Mouse (Mus musculus) midbrain, embryonic 12.5 days (tissue): Measurements from ENCODE around the gene Bach2. TPM values are rescaled to one million over a fixed set of nuclear protein-coding genes. Genes with fewer than 3 reads are reported as not detected.

Experiments used
- ATAC-seq: fragments of 200-750 bp; cut with Nextera tagmentation; 2 replicates; pipeline ENCODE4 v1.8.0; 2017; ENCODE audit warnings: low read depth, moderate TSS enrichment, moderate library complexity; ENCODE audit not compliant: low FRiP score
- H3K27ac ChIP-seq: fragments of 300-500 bp; sonication (generic); replicated peaks from 2 replicates; pipeline ENCODE4 v1.5.1; 2016; ENCODE audit warnings: mild to moderate bottlenecking
- H3K27me3 ChIP-seq: fragments of 300-500 bp; sonication (generic); 2 replicates; pipeline ENCODE4 v1.6.1; 2016; ENCODE audit warnings: mild to moderate bottlenecking
- H3K36me3 ChIP-seq: fragments of 300-500 bp; sonication (generic); 2 replicates; pipeline ENCODE4 v1.6.1; 2016
- H3K4me1 ChIP-seq: fragments of 300-500 bp; sonication (generic); 2 replicates; pipeline ENCODE4 v1.6.1; 2016
- H3K4me2 ChIP-seq: fragments of 300-500 bp; sonication (generic); replicated peaks from 2 replicates; pipeline ENCODE4 v1.6.1; 2016; ENCODE audit warnings: mild to moderate bottlenecking, moderate library complexity
- H3K4me3 ChIP-seq: fragments of 300-500 bp; sonication (generic); 2 replicates; pipeline ENCODE4 v1.5.1; 2016; ENCODE audit warnings: mild to moderate bottlenecking
- H3K9ac ChIP-seq: fragments of 300-500 bp; sonication (generic); replicated peaks from 2 replicates; pipeline ENCODE4 v1.6.1; 2016; ENCODE audit warnings: mild to moderate bottlenecking, moderate library complexity
- H3K9me3 ChIP-seq: fragments of 300-500 bp; sonication (generic); 2 replicates; pipeline ENCODE4 v1.6.1; 2016; ENCODE audit warnings: mild to moderate bottlenecking
- WGBS: fragments of 180-500 bp; shearing (Covaris S2); methylation state at CpG from one replicate; pipeline ENCODE4 v1.1.7; 2016; 5-methylcytosine and 5-hydroxymethylcytosine counted together
- polyA plus RNA-seq: library from polyadenylated mRNA; unstranded; fragments of >200 nt; fragmentation: Nextera tagmentation; extraction: Ambion mirVana; gene quantifications from 2 replicates; pipeline ENCODE4 v1.2.1, GENCODE M21; 2016

Bach2 gene
- polyA plus RNA-seq, 1 experiment from 2014 or later, result 17.8 TPM

DNA sequence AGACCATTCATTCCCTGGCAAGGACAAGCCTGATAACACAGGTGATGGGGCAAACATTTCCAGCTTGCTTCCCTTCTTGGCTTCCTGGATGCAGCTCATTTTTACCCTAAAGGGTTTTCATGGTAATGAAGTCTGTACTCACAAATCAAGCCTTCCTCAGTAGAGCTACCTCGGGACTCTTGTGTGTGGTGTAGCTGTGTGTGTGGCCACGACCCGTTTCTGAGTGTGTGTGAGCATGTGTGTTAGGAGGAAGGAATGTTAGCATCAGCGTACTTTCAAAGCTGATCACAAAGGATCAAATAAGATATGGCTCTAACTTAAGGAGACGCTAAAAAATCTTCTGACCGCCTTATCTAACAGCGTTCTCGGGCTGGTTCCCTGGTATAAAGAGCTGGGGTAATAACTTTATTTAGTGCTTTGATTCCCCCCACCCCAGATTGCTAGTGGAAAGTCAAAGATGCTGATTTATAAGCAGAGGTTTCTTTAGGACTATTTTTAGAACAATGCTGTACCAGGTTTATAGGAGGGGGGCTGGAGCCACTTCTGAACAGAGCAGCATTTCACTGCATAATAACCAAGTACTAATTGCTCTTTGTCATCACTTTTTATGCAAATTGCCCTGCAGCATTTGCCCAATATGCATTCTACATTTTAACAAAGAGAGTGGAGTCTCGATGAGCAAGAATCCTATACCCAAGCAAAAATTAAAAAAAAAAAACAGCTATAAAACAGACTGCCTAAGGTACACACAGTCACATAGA lies 28.0 kb upstream of the Bach2 start:
- 85% methylated on average over 9 of the region's 9 CpGs for WGBS
- Histone ChIP-seq H3K27me3 (no peaks in the 10 kb centered on the region), H3K4me2 (no peak overlapping the region), H3K4me1 (peaks cover 5% of the 10 kb centered on the region; the same call in 1 of the 2 replicates), H3K9me3 (no peaks in the 10 kb centered on the region), H3K4me3 (no peak overlapping the region), H3K27ac (no peak overlapping the region), H3K36me3 (no peaks in the 10 kb centered on the region), H3K9ac (no peak overlapping the region)
- no peak for ATAC-seq

DNA sequence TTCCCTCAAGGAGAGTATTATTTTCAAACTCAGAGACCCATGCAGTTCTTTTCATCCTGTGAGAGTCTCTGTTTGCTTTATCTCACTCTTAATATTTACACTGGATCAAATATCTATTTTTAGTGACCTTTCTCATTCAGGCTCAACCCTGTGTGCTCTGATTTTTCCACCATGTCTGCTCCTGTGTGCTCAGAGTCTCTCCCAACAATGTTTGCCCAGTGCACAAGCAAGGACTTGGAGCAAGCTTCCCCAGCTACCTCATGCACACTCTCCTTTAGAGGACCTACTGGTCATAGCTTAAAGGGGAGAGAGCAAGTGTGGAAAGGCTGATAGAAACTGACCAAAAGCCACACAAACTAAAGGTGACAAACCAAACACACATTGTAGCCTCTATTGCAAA lies 26.0 kb upstream of the Bach2 start:
- H3K36me3 ChIP-seq, result no peaks in the 10 kb centered on the region
- H3K4me2 ChIP-seq, result no peak overlapping the region
- no peak overlapping the region for H3K4me3 ChIP-seq
- ATAC-seq, result no peak
- no peaks in the 10 kb centered on the region for H3K9me3 ChIP-seq
- peaks cover 5% of the 10 kb centered on the region; the same call in 1 of the 2 replicates for H3K4me1 ChIP-seq
- no peak overlapping the region for H3K27ac ChIP-seq
- no peaks in the 10 kb centered on the region; the same call in 1 of the 2 replicates for H3K27me3 ChIP-seq
- H3K9ac ChIP-seq, result no peak overlapping the region

DNA sequence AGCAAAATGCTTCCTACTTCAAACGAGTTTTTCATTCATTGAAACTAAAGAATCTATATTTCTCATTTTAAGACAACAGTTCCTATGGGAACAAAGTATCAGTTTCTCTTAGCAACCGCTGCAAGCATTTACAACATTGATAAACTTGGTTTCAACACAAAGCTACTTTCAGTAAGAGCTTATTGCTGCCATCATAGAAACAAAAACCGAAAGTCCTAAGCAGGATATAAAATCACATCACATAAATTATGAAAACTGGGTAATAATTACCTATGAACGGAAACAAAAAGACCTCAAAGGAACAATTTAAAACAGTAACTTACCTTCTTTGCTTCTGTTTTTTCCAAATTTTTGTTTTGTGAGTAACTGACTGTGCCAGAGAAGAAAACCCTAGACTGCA lies 22.1 kb upstream of the Bach2 start:
- no peak overlapping the region for H3K4me3 ChIP-seq
- H3K4me2 ChIP-seq, result no peak overlapping the region
- 92% methylated on average over 4 of the region's 4 CpGs for WGBS
- H3K9me3 ChIP-seq, result no peaks in the 10 kb centered on the region
- ATAC-seq, result no peak
- H3K27me3 ChIP-seq, result no peaks in the 10 kb centered on the region; the same call in 1 of the 2 replicates
- no peak overlapping the region for H3K27ac ChIP-seq
- no peak overlapping the region for H3K9ac ChIP-seq
- no peaks in the 10 kb centered on the region for H3K36me3 ChIP-seq
- peaks cover 8% of the 10 kb centered on the region; the same call in 1 of the 2 replicates for H3K4me1 ChIP-seq

DNA sequence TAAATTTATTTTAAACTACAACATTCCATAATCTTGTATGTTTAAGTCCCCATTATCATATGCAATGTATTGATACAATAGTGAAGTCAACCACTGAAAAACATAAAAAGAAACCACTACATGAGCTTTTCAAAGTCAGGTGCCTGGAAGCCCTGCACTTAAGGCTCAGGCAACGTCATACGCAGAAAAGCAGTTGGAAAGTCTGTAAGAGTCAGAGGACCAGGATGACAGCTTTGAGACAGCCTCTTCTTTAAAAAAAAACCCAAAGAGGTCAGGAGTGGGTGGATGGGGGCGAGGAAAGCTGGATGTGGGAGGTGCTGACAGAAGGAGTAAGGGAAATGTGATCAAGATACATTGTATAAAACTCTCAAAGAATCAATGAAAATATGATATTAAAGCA lies 21.6 kb upstream of the Bach2 start:
- Histone ChIP-seq H3K4me3 (no peak overlapping the region), H3K4me2 (no peak overlapping the region), H3K27me3 (peaks cover 3% of the 10 kb centered on the region), H3K9ac (no peak overlapping the region), H3K27ac (no peak overlapping the region), H3K9me3 (no peaks in the 10 kb centered on the region), H3K4me1 (peaks cover 8% of the 10 kb centered on the region; the same call in 1 of the 2 replicates), H3K36me3 (no peaks in the 10 kb centered on the region)
- 80% methylated on average over 3 of the region's 3 CpGs for WGBS
- ATAC-seq, result no peak

DNA sequence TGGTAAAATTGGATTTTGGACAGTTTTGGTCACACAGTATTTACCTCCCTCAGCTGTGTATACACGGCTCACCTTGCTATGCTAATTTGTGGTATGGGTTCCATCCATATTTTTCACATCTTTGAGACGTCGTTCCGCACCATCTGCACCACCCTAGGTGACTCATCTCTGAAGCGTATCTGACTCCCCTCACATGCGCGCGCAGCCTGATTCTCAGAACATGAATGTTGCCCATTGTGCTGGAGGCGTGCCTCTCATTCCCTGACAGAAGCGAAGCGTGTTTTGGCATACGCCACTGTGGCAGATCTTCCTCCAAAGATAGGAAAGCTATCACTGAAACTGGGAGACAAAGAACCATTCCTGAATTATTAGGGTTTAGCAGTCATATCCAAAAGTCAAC lies 21.0 kb upstream of the Bach2 start:
- ATAC-seq, result no peak
- 95% methylated on average over 12 of the region's 12 CpGs for WGBS
- no peaks in the 10 kb centered on the region for H3K9me3 ChIP-seq

DNA sequence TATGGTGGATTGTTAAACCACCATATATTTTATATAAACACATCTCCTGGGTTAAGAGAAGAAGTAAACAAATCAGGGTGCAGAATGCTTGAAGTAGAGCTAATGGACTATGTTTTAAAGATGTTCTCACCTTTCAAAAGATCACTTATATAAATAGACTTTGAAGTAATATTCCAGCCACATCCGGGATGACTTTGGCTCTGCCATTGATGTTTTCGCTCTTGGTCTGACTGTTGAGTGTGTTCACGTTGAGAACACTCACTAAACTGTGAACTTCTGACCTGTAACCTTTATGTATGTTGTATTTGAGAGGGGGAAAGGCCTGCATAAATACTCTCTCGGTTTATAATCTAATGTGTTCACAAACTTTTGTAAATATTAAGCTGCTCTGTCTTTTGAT lies 20.2 kb upstream of the Bach2 start:
- peaks cover 16% of the 10 kb centered on the region for H3K27me3 ChIP-seq
- H3K9ac ChIP-seq, result no peak overlapping the region
- H3K27ac ChIP-seq, result no peak overlapping the region
- H3K4me1 ChIP-seq, result peaks cover 8% of the 10 kb centered on the region; the same call in 1 of the 2 replicates
- 78% methylated on average over 4 of the region's 4 CpGs for WGBS
- ATAC-seq, result no peak
- no peak overlapping the region for H3K4me2 ChIP-seq
- H3K9me3 ChIP-seq, result no peaks in the 10 kb centered on the region
- no peaks in the 10 kb centered on the region for H3K36me3 ChIP-seq
- H3K4me3 ChIP-seq, result no peak overlapping the region

More for the DNA sequence above, 21.0 kb upstream of the Bach2 start:
- Histone ChIP-seq H3K9ac (no peak overlapping the region), H3K36me3 (no peaks in the 10 kb centered on the region), H3K27me3 (peaks cover 8% of the 10 kb centered on the region), H3K4me1 (peaks cover 8% of the 10 kb centered on the region; the same call in 1 of the 2 replicates), H3K4me3 (no peak overlapping the region), H3K4me2 (no peak overlapping the region), H3K27ac (no peak overlapping the region)

DNA sequence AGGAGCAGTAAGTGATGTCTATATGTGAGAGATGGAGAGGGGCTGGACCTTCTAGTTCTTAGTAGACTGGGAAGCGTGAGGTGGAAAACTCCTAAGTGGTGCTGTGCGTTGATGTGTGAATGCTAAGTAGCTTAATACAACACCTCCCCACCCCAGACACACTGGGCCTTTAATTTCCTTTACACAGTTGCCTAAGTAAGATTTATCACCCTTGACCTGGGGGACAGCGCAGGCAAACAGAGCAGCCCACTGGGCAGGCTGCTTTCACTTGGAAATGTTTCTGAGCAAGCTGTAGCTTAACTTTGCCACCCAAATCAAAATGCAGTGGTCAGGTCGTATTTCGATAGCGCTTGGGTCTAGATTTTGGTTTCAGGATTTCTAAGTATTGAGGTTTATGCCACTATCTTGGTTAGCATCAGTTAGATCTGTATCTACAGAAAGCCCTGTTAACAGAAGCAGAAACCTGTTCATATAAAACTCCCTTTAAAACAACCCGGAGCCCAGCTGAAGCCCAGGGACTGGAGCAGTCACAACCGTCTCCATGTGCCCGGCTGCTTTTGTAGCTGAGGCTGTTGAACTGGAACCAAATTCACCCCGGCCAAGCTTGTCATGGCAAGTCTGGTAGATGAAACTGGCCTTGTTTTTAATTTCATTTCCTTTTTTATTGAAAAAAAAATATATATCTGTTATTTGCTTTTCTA lies 19.0 kb upstream of the Bach2 start:
- Histone ChIP-seq H3K4me2 (no peak overlapping the region), H3K9ac (no peak overlapping the region), H3K4me1 (peaks cover 8% of the 10 kb centered on the region; the same call in 1 of the 2 replicates), H3K9me3 (no peaks in the 10 kb centered on the region), H3K4me3 (no peak overlapping the region), H3K27me3 (peaks cover 20% of the 10 kb centered on the region), H3K27ac (no peak overlapping the region), H3K36me3 (no peaks in the 10 kb centered on the region)
- 30% methylated on average over 10 of the region's 10 CpGs for WGBS
- no peak for ATAC-seq

DNA sequence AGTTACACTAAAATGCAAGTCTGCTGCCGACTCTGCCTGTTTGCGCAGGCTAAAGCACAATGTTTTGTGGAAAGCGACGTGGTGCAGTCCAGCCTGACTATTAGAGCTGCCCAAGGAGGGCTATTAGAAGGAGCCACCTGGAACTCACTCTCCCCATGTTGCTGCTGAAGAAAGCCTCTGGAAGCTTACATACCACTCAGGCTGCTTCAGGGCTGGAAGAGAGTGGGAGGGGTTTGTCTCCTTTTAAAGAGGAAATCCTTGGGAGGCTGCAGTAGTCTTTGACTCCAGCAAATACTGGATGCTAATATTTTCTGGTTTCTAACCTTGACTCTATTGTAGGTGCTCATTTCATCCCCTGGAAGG lies 18.5 kb upstream of the Bach2 start:
- H3K9ac ChIP-seq, result no peak overlapping the region
- no peaks in the 10 kb centered on the region for H3K9me3 ChIP-seq
- WGBS, result 72% methylated on average over 4 of the region's 4 CpGs
- no peak for ATAC-seq
- no peak overlapping the region for H3K4me3 ChIP-seq
- H3K36me3 ChIP-seq, result no peaks in the 10 kb centered on the region
- H3K4me2 ChIP-seq, result no peak overlapping the region
- peaks cover 8% of the 10 kb centered on the region; the same call in 1 of the 2 replicates for H3K4me1 ChIP-seq
- H3K27me3 ChIP-seq, result peaks cover 20% of the 10 kb centered on the region
- no peak overlapping the region for H3K27ac ChIP-seq

DNA sequence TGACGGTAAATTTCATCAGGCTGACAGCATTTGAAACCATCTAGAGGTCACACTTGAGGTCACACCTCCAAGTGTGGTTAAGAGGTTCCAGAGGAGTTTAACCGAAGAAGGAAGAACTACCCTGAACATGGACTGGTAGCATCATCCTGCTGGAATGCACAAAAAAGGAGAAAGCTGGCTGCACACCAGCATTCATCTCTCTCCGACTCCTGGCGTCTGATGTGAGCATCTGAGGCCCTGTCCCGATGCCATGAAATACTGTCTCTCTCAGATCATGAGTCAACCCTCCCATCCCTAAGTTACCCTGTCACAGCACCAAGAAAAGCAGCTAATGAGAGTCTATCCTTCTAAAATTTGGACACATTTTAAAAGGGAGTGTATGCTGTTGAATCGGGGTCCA lies 17.6 kb upstream of the Bach2 start:
- ATAC-seq, result no peak
- Histone ChIP-seq H3K4me2 (no peak overlapping the region), H3K4me3 (no peak overlapping the region), H3K4me1 (peaks cover 8% of the 10 kb centered on the region; the same call in 1 of the 2 replicates), H3K36me3 (no peaks in the 10 kb centered on the region), H3K27me3 (peaks cover 20% of the 10 kb centered on the region), H3K27ac (no peak overlapping the region), H3K9ac (no peak overlapping the region), H3K9me3 (no peaks in the 10 kb centered on the region)
- WGBS, result 92% methylated on average over 6 of the region's 6 CpGs

DNA sequence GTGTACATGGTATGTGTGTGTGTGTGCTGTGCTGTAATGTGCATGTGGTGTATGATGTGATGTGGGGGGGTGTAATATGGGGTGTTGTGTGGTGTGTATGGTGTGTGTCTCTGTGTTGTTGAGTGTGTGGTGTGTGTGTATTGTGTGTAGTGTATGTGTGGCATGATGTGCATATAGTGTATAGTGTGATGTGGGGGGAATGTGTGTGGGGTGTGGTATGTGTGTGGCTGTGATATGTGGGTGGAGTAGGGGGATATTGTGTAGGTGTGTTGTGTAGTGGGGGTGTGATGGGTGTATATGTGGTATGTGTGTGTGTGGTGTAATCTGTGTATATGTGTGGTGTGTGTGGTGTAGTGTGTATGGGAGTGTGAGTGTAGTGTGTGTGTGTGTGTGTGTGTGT lies 15.0 kb upstream of the Bach2 start:
- Histone ChIP-seq H3K9me3 (no peaks in the 10 kb centered on the region), H3K4me2 (no peak overlapping the region), H3K4me3 (no peak overlapping the region), H3K36me3 (no peaks in the 10 kb centered on the region), H3K9ac (no peak overlapping the region), H3K27me3 (peaks cover 20% of the 10 kb centered on the region), H3K27ac (no peak overlapping the region), H3K4me1 (peaks cover 12% of the 10 kb centered on the region; the same call in 1 of the 2 replicates)
- ATAC-seq, result no peak

DNA sequence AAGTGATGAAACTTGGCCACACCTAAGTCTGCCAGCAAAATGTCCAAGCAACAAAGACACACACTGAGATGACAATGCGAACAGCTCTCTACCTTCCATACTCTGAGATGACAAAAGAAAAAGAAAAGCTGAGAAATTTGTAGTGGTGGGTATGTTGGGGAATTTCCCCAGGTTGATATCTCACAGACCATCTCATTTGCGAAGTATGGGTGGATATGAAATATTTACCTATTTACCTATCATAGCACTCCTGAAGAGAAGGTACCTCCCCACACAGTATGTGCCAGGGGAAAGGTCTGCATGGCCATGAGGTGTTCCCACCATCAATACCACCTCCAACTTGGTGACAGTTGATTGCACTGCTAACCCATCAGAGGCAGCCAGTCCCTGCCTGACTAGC lies 13.4 kb upstream of the Bach2 start:
- ATAC-seq, result no peak
- 97% methylated on average over 2 of the region's 2 CpGs for WGBS
- Histone ChIP-seq H3K27me3 (peaks cover 20% of the 10 kb centered on the region), H3K27ac (no peak overlapping the region), H3K4me3 (no peak overlapping the region), H3K9ac (no peak overlapping the region), H3K4me1 (peaks cover 5% of the 10 kb centered on the region; the same call in 1 of the 2 replicates), H3K36me3 (no peaks in the 10 kb centered on the region), H3K4me2 (no peak overlapping the region), H3K9me3 (no peaks in the 10 kb centered on the region)

DNA sequence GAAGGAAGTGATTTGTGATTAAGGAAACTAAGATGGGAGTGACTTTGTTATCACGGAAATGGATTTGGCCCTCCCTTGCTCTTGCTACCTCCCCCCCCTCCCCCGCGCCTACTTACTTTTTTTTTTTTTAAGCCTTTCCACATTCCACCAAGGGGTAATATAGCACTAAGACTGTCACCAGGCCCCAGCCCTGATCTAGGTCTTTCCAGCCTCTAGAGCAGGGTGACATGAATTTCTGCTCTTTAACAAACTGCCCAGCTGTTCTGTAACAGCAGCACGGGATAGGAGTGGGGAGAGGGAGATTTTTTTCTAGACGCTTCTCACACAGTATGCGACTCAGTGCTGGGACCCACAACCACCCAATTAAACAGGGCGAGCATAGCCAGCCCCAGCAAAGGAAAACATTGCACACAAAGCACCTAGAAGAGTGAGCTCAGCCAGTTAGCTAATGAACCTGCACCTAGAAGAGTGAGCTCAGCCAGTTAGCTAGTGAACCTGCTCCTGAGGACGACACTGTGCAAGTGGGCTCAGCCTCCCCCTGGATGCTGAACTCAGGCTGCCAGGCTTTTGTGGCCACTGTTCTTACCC lies 10.5 kb upstream of the Bach2 start:
- H3K9ac ChIP-seq, result no peak overlapping the region
- H3K4me2 ChIP-seq, result no peak overlapping the region
- no peaks in the 10 kb centered on the region for H3K9me3 ChIP-seq
- H3K36me3 ChIP-seq, result no peaks in the 10 kb centered on the region
- H3K27ac ChIP-seq, result no peak overlapping the region
- no peak overlapping the region for H3K4me3 ChIP-seq
- no peak for ATAC-seq
- H3K4me1 ChIP-seq, result 0 out of 2 replicates have a peak, but pooled peaks cover 4% of the 10 kb centered on the region
- 71% methylated on average over 8 of the region's 8 CpGs for WGBS
- H3K27me3 ChIP-seq, result peaks cover 7% of the 10 kb centered on the region
